Comparison of ENCODE assay signal across 7 mouse cellular contexts in the genomic region with DNA sequence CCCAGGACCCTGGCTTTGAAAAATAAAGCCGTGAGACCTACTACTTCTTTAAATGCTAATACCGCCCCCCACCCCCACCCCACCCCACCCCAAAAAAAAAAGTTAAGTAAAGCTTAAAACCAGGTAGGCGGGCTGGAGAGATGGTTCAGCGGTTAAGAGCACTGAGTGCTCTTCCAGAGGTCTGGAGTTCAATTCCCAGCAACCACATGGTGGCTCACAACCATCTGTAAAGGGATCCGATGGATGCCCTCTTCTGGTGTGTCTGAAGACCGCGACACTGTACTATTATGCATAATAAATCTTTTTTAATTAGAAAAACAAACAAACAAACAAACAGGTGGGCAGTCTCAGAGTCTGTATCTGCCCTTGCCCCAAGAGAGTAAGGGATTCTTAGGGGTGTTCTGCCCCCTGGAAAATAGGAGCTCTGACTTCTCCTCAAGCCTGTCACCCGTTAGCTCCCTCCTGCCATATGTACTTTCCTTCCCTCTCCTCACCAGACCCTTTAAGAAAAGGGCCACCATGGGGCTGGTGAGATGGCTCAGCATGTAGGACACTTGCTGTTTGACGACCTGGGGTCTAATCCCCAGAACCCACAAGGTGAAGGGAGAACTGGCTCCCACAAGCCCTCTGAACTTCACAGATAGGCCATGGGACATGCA. TPM values are rescaled to one million over a fixed set of nuclear protein-coding genes. Genes with fewer than 3 reads are reported as not detected.
DNase-seq lines count a peak whose midpoint lies in the region; ATAC-seq and TF ChIP-seq lines count a peak whose summit lies in the region.

Gene Cdk5rap1 (minus strand): TSS at position 169 of the 659 bp plus-strand sequence.

- no peak; the same call in 1 of the 2 replicates for TF ChIP-seq CTCF in lung, postnatal 0 days (IDR thresholded peaks at IDR 0.05)
- no peak for TF ChIP-seq CTCF in brain, embryonic 14.5 days (IDR thresholded peaks at IDR 0.05; ENCODE audit: borderline replicate concordance, extremely low read depth, insufficient read depth, insufficient read length)
- no peak for TF ChIP-seq CTCF in intestine, postnatal 0 days (IDR thresholded peaks at IDR 0.05; ENCODE audit: low read depth)

- H3K4me1 ChIP-seq in lung, postnatal 0 days (ENCODE audit: insufficient read depth, low read depth, low read length), result no peaks in the 10 kb centered on the region
- no peaks in the 10 kb centered on the region for H3K4me1 ChIP-seq in intestine, postnatal 0 days (replicated peaks; ENCODE audit: control insufficient read depth, insufficient read depth, low read length)
- peaks cover 10% of the 10 kb centered on the region; the same call in 1 of the 2 replicates for H3K4me1 ChIP-seq in midbrain, embryonic 12.5 days

- H3K4me3 ChIP-seq in lung, postnatal 0 days (ENCODE audit: low read depth, low read length), result peak within 1 kb of the TSS; percentile 61
- H3K4me3 ChIP-seq in intestine, postnatal 0 days (ENCODE audit: low read depth, low read length), result peak within 1 kb of the TSS; percentile 81
- H3K4me3 ChIP-seq in midbrain, embryonic 12.5 days, result peak within 1 kb of the TSS; percentile 78

- peak within 1 kb of the TSS; percentile 84 for H3K27ac ChIP-seq in lung, postnatal 0 days (ENCODE audit: low read length)
- H3K27ac ChIP-seq in intestine, postnatal 0 days (ENCODE audit: low read depth, low read length), result peak within 1 kb of the TSS; percentile 94
- H3K27ac ChIP-seq in midbrain, embryonic 12.5 days (replicated peaks), result peak within 1 kb of the TSS; percentile 80

- H3K9ac ChIP-seq in lung, postnatal 0 days (replicated peaks; ENCODE audit: low read depth), result peak within 1 kb of the TSS; percentile 76
- peak within 1 kb of the TSS; percentile 94 for H3K9ac ChIP-seq in intestine, postnatal 0 days (ENCODE audit: low read depth, low read length)
- H3K9ac ChIP-seq in midbrain, embryonic 12.5 days (replicated peaks), result peak within 1 kb of the TSS; percentile 79

- WGBS in lung, postnatal 0 days, result 13% methylated on average over 9 of the region's 9 CpGs
- WGBS in intestine, postnatal 0 days, result 13% methylated on average over 9 of the region's 9 CpGs
- 13% methylated on average over 9 of the region's 9 CpGs for WGBS in midbrain, embryonic 12.5 days

- no peak for DNase-seq in lung, postnatal 0 days (ENCODE audit: low spot score)
- DNase-seq in lung, postnatal 25 days (ENCODE audit: low spot score), result no peak
- DNase-seq in brain, embryonic 14.5 days (ENCODE audit: low read depth), result no peak
- no peak for DNase-seq in gastrocnemius, postnatal 25 days
- DNase-seq in testis, postnatal 10 days (ENCODE audit: low spot score), result no peak

- TF ChIP-seq POLR2A in brain, embryonic 14.5 days (IDR thresholded peaks at IDR 0.05; ENCODE audit: borderline replicate concordance, extremely low read depth, insufficient read depth, insufficient read length, poor library complexity, severe bottlenecking), result no peak

- H3K36me3 ChIP-seq in lung, postnatal 0 days (ENCODE audit: insufficient read depth, low read length), result no peaks in the 10 kb centered on the region
- H3K36me3 ChIP-seq in intestine, postnatal 0 days (ENCODE audit: control insufficient read depth, insufficient read depth), result no peaks in the 10 kb centered on the region; the same call in 1 of the 2 replicates
- H3K36me3 ChIP-seq in midbrain, embryonic 12.5 days, result no peaks in the 10 kb centered on the region

- TF ChIP-seq EP300 in lung, postnatal 0 days (IDR thresholded peaks at IDR 0.05), result no peak

- no peaks in the 10 kb centered on the region for H3K27me3 ChIP-seq in lung, postnatal 0 days (replicated peaks; ENCODE audit: insufficient read depth, low read length)
- no peaks in the 10 kb centered on the region for H3K27me3 ChIP-seq in intestine, postnatal 0 days (replicated peaks; ENCODE audit: control insufficient read depth, insufficient read depth, low read length)
- no peaks in the 10 kb centered on the region for H3K27me3 ChIP-seq in midbrain, embryonic 12.5 days

- H3K9me3 ChIP-seq in lung, postnatal 0 days (ENCODE audit: low read length), result no peaks in the 10 kb centered on the region
- H3K9me3 ChIP-seq in intestine, postnatal 0 days (ENCODE audit: control insufficient read depth), result no peaks in the 10 kb centered on the region
- H3K9me3 ChIP-seq in midbrain, embryonic 12.5 days, result no peaks in the 10 kb centered on the region

- peak; percentile 16 for ATAC-seq in lung, postnatal 0 days
- ATAC-seq in intestine, postnatal 0 days, result peak; percentile 23; the same call in 1 of the 2 replicates
- ATAC-seq in midbrain, embryonic 12.5 days (ENCODE audit: low FRiP score, low read depth), result peak; percentile 35

- H3K4me2 ChIP-seq in lung, postnatal 0 days (replicated peaks; ENCODE audit: low read depth, low read length), result peak within 1 kb of the TSS; percentile 64
- peak within 1 kb of the TSS; percentile 74 for H3K4me2 ChIP-seq in intestine, postnatal 0 days (replicated peaks; ENCODE audit: low read depth)
- peak within 1 kb of the TSS; percentile 79 for H3K4me2 ChIP-seq in midbrain, embryonic 12.5 days (replicated peaks)

RNA-seq across cellular contexts. Expression of gene Cdk5rap1, which starts in this region (rescaled TPM):
- polyA plus RNA-seq in lung, postnatal 0 days (2015; fragmentation: Nextera tagmentation; extraction: Ambion mirVana), result 5.6 and 18.9 TPM in 2 replicates
- polyA plus RNA-seq in brain, embryonic 14.5 days (2012; rRNA removed), result 16.5 and 16.6 TPM in 2 replicates
- total RNA-seq in gastrocnemius, postnatal 25 days (2021), result 10 to 100 TPM; 11.0 to 12.3 TPM
- polyA plus RNA-seq in intestine, postnatal 0 days (2015; fragmentation: Nextera tagmentation; extraction: Ambion mirVana), result 4.3 and 13.9 TPM in 2 replicates
- polyA plus RNA-seq in midbrain, embryonic 12.5 days (2016; fragmentation: Nextera tagmentation; extraction: Ambion mirVana), result 14.3 and 15.4 TPM in 2 replicates
